ENCODE assay signal across 9 mouse cellular contexts in genomic region chr5:143696323-143696722, GRCm38 (mm10). TPM values are rescaled to one million over a fixed set of nuclear protein-coding genes. Genes with fewer than 3 reads are reported as not detected.
DNase-seq lines count a peak whose midpoint lies in the region; ATAC-seq and TF ChIP-seq lines count a peak whose summit lies in the region.
"Had no signal": no experiment of that assay in that cellular context is flagged by ENCODE, and none has a peak within 500 bp of the region (broad histone marks: within the 10 kb centered on the region; RNA-seq: fewer than 3 reads in every experiment).

No protein-coding gene starts in this region.

- H3K4me1 ChIP-seq in limb, embryonic 14.5 days (ENCODE audit: control insufficient read depth, insufficient read depth, low read length), result no peaks in the 10 kb centered on the region

- no peak overlapping the region for H3K27ac ChIP-seq in limb, embryonic 14.5 days (replicated peaks; ENCODE audit: low read depth, low read length)

- no peak overlapping the region for H3K4me3 ChIP-seq in limb, embryonic 14.5 days (replicated peaks; ENCODE audit: low read length)

- DNase-seq in retina, postnatal 1 day, result peak; percentile 55
- no peak for DNase-seq in retina, embryonic 14.5 days (ENCODE audit: low spot score)
- peak; percentile 66 for DNase-seq in brain, adult 2 months (ENCODE audit: low read depth, low spot score)
- DNase-seq in limb, embryonic 14.5 days (ENCODE audit: low spot score), result peak; percentile 36
- DNase-seq in thymus, postnatal 25 days, result peak; percentile 22
- no peak for DNase-seq in spleen, adult 18-20 months
- no peak for DNase-seq in left cerebral cortex, postnatal 10 days (ENCODE audit: extremely low spot score in 1 of 2, low spot score in 2 of 2)
- DNase-seq: cerebellum, adult 18-20 months; heart, postnatal 36 days had no signal

- H3K27me3 ChIP-seq in limb, embryonic 14.5 days (ENCODE audit: control insufficient read depth, insufficient read depth, low read length), result no peaks in the 10 kb centered on the region

- no peak for TF ChIP-seq POLR2A in limb, embryonic 14.5 days (IDR thresholded peaks at IDR 0.05; ENCODE audit: borderline replicate concordance, extremely low read depth, insufficient read depth, insufficient read length)

- 0 out of 2 replicates have a peak, but pooled peaks have one; percentile 19 for ATAC-seq in limb, embryonic 14.5 days (ENCODE audit: low FRiP score, low read depth)

- H3K9ac ChIP-seq in limb, embryonic 14.5 days (ENCODE audit: low read depth, low read length, severe bottlenecking), result no peak overlapping the region

- intact Hi-C loops in left cerebral cortex, postnatal 10 days (cut with DNase I), result no loop called here

- 49% methylated on average over 3 of the region's 3 CpGs for WGBS in limb, embryonic 14.5 days

- no peak overlapping the region for H3K4me2 ChIP-seq in limb, embryonic 14.5 days (replicated peaks; ENCODE audit: low read depth, low read length, severe bottlenecking)

- peaks cover 82% of the 10 kb centered on the region for H3K36me3 ChIP-seq in limb, embryonic 14.5 days (ENCODE audit: control insufficient read depth, insufficient read depth, low read length)

- H3K9me3 ChIP-seq in limb, embryonic 14.5 days (ENCODE audit: control insufficient read depth, low read length), result no peaks in the 10 kb centered on the region

RNA-seq across cellular contexts. Expression of gene Usp42, which starts 35.8 kb away (rescaled TPM):
- polyA plus RNA-seq in limb, embryonic 14.5 days (2012; rRNA removed), result 16.3 and 18.4 TPM in 2 replicates
- 21.9 and 24.6 TPM in 2 replicates for polyA plus RNA-seq in limb, embryonic 14.5 days (2014; fragmentation: Nextera tagmentation; extraction: Ambion mirVana)
- 10 to 100 TPM; 26.7 to 28.9 TPM for total RNA-seq in left cerebral cortex, postnatal 10 days (2021)

Comparison
In these comparisons a context has a peak if more than half of its experiments do, and no peak if none do; other contexts are left out.
1. DNase-seq: peak in retina, postnatal 1 day (single experiment), brain, adult 2 months (single experiment), limb, embryonic 14.5 days (single experiment) and thymus, postnatal 25 days (single experiment); none in retina, embryonic 14.5 days (single experiment), spleen, adult 18-20 months (0 of 2) and left cerebral cortex, postnatal 10 days (0 of 2).